Mouse (Mus musculus): ENCODE measurements around the gene Rsad2. TPM values are rescaled to one million over a fixed set of nuclear protein-coding genes. Genes with fewer than 3 reads are reported as not detected.
A peak's percentile ranks its signal among the peaks of the same experiment; 100 is the strongest.
"Not testable (repeated sequence)": the region's sequence is repeated elsewhere in the genome, so short reads cannot be mapped to it uniquely, and the experiment has no call there.

Gene Rsad2
- 2.6 and 3.5 TPM in 2 replicates for polyA plus RNA-seq (2015; fragmentation: Nextera tagmentation; extraction: Ambion mirVana)

DNA sequence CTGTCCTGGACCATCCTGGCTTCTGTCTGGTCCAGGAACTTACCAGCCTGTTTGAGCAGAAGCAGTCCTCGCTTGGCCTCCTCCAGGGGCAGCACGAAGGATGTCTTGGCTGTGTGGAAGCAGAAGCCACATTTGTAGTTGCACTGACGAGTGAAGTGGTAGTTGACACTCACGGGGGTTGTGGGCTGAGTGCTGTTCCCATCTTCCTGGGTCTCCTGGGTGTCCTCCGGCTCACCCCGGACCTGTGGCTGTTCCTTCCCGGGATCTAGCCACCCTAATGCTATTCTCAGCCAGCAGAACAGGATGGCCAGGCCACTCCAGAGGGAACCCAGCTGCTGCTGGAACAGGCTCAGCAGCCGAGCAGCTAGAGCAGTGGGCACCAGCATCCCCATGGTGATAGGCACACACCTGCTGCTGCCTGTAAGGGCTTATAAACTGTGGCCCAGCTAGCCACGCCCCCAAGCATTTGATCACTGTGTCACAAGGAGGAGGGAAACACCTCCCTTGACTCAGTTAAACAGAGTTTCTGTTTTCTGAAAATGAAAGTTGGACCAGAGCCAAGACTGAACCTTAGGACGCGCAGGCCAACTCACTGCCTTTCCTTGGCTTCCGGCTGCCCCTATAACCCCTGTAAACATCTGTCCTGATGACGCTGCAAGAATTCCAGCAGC lies at the start of gene Rsad2:
Gene Rsad2, minus strand, starts transcription at position 425 of the 671 bp plus-strand sequence.
- Histone ChIP-seq H3K9ac (no peak within 1 kb of the TSS), H3K27ac (no peak within 1 kb of the TSS), H3K27me3 (no peaks in the 10 kb centered on the region), H3K36me3 (no peaks in the 10 kb centered on the region), H3K4me2 (peak within 1 kb of the TSS; percentile 50), H3K4me3 (peak within 1 kb of the TSS; percentile 23), H3K9me3 (replicated peaks) (no peaks in the 10 kb centered on the region), H3K4me1 (replicated peaks) (peaks cover 18% of the 10 kb centered on the region)
- ATAC-seq (replicated peaks; ENCODE audit: insufficient number of reproducible peaks, insufficient read depth, low FRiP score, low read depth) = peak; percentile 57; the same call in 1 of the 2 replicates
- 35% methylated on average over 13 of the region's 13 CpGs for WGBS

- Histone ChIP-seq H3K4me3 (no peak overlapping the region), H3K9ac (no peak overlapping the region), H3K36me3 (no peaks in the 10 kb centered on the region), H3K4me1 (replicated peaks) (no peaks in the 10 kb centered on the region), H3K4me2 (no peak overlapping the region), H3K9me3 (replicated peaks) (no peaks in the 10 kb centered on the region), H3K27ac (no peak overlapping the region), H3K27me3 (no peaks in the 10 kb centered on the region)
- WGBS = 82% methylated on average over 3 of the region's 3 CpGs
- no peak for ATAC-seq (replicated peaks; ENCODE audit: insufficient number of reproducible peaks, insufficient read depth, low FRiP score, low read depth)
Observed at GRCm38 (mm10) chr12:26501042-26501441, 44.8 kb upstream of the Rsad2 start.

GRCm38 (mm10) chr12:26489942-26490341 lies 33.7 kb upstream of the Rsad2 start:
- no peaks in the 10 kb centered on the region for H3K27me3 ChIP-seq
- H3K36me3 ChIP-seq = no peaks in the 10 kb centered on the region
- no peaks in the 10 kb centered on the region for H3K9me3 ChIP-seq (replicated peaks)
- no peak overlapping the region for H3K4me2 ChIP-seq
- H3K9ac ChIP-seq = no peak overlapping the region
- ATAC-seq (replicated peaks; ENCODE audit: insufficient number of reproducible peaks, insufficient read depth, low FRiP score, low read depth) = no peak
- no peaks in the 10 kb centered on the region for H3K4me1 ChIP-seq (replicated peaks)
- WGBS = 81% methylated on average over 1 of the region's 1 CpGs
- H3K4me3 ChIP-seq = no peak overlapping the region
- no peak overlapping the region for H3K27ac ChIP-seq

DNA sequence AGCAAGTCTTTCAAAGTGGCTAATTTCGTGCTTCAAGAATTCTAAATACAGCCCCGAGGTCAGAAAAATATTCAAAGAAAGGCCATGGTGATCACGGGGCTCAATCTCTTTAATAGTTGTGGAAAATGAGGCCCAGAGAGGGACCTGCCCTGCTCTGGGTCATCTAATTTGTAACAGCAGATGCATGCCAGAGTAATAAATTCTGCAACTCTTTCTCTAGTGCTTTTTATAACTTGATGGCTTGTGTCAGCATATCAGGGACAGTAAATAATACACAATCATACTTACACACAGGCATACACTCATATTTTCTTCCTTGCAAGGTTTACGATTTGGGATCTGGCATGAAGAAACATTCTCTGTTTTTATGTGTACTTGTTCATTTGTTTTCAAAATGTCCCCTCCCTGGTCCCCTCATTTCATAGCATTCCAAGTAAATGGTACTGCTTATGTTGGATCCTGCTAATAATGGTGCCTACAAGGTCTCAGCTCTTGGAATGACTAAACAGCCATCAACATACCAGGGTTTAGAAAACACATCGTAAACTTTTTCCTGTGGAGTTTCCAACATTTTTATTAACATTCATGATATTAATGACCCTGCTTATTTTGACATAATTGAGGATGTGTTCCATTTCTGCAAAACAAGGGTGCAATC lies 32.5 kb upstream of the Rsad2 start:
- H3K4me3 ChIP-seq = no peak overlapping the region
- no peak overlapping the region for H3K27ac ChIP-seq
- H3K4me1 ChIP-seq (replicated peaks) = no peaks in the 10 kb centered on the region
- ATAC-seq (replicated peaks; ENCODE audit: insufficient number of reproducible peaks, insufficient read depth, low FRiP score, low read depth) = no peak
- H3K27me3 ChIP-seq = no peaks in the 10 kb centered on the region
- H3K36me3 ChIP-seq = no peaks in the 10 kb centered on the region
- H3K4me2 ChIP-seq = no peak overlapping the region
- WGBS = 75% methylated on average over 5 of the region's 5 CpGs
- H3K9ac ChIP-seq = no peak overlapping the region
- no peaks in the 10 kb centered on the region for H3K9me3 ChIP-seq (replicated peaks)

DNA sequence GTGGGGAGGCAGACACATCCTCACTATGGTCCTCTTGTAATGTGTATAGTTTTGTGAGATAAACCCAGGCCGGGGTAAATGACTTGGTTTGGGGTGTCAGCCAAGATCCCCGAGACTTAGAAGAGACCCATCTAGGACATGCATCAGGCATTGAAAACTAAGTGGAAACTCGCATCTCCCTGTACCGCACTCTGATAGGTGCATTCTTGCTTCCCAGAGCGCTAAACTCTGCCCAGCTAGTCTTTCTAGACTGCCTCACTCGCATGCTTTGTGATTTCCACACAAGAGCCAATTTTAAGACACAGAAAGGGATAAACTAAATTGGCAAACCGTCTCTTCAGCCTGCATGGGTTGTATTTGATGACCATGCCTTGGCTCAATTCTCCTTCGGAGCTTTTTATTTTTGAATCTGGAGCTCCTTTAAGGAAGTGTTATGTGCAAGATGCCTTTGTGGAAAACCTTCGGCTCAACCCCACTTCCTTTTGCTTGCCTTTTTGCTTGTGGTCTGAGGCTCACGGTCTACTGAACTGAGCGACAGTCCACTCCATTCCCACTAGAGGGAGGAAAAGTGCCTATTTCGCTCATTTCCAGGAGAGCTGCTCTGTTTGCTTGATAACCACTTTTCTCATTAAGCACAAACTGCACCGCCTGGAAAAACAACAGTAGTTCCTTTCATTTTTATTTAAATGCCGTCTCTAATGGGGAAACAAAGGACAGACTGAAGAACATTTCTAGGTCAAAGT lies 31.8 kb upstream of the Rsad2 start:
- Histone ChIP-seq H3K27me3 (no peaks in the 10 kb centered on the region), H3K9ac (no peak overlapping the region), H3K4me3 (no peak overlapping the region), H3K9me3 (replicated peaks) (no peaks in the 10 kb centered on the region), H3K27ac (no peak overlapping the region), H3K4me2 (no peak overlapping the region), H3K4me1 (replicated peaks) (no peaks in the 10 kb centered on the region), H3K36me3 (no peaks in the 10 kb centered on the region)
- ATAC-seq (replicated peaks; ENCODE audit: insufficient number of reproducible peaks, insufficient read depth, low FRiP score, low read depth) = no peak
- 53% methylated on average over 14 of the region's 14 CpGs for WGBS

- not testable (repeated sequence) for H3K4me2 ChIP-seq; ATAC-seq (replicated peaks; ENCODE audit: insufficient number of reproducible peaks, insufficient read depth, low FRiP score, low read depth); H3K27me3 ChIP-seq
Observed at GRCm38 (mm10) chr12:26485738-26486580, 29.7 kb upstream of the Rsad2 start.

GRCm38 (mm10) chr12:26478196-26479004 lies 22.1 kb upstream of the Rsad2 start:
- peaks cover 7% of the 10 kb centered on the region; the same call in 1 of the 2 replicates for H3K4me1 ChIP-seq (replicated peaks)
- no peak overlapping the region for H3K9ac ChIP-seq
- no peak overlapping the region for H3K4me3 ChIP-seq
- no peaks in the 10 kb centered on the region for H3K27me3 ChIP-seq
- H3K9me3 ChIP-seq (replicated peaks) = no peaks in the 10 kb centered on the region
- WGBS = 63% methylated on average over 18 of the region's 18 CpGs
- no peak for ATAC-seq (replicated peaks; ENCODE audit: insufficient number of reproducible peaks, insufficient read depth, low FRiP score, low read depth)
- H3K27ac ChIP-seq = no peak overlapping the region
- H3K36me3 ChIP-seq = no peaks in the 10 kb centered on the region
- no peak overlapping the region for H3K4me2 ChIP-seq

More at GRCm38 (mm10) chr12:26485738-26486580, 29.7 kb upstream of the Rsad2 start:
- not testable (repeated sequence) for H3K36me3 ChIP-seq; H3K9ac ChIP-seq; H3K9me3 ChIP-seq (replicated peaks); H3K4me1 ChIP-seq (replicated peaks); H3K27ac ChIP-seq; H3K4me3 ChIP-seq
- 83% methylated on average over 12 of the region's 12 CpGs for WGBS

DNA sequence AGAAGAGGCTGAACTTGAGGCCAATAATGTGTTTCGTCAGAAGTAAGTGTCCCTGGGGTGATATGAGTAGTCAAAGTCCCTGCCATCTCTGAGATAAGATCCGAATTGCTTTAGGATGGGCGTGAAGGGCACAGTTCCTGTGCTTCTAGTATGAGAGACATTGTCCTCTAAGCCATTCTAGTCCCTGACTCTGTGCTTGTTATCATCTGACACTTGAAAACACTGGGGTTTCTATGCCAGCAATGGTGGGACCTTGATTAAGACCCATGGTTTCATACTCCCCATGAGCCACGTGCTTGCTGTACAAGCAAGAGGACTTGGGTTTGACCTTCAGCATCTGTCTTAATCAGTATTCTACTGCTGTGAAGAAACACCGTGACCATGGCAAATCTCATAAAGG lies 20.9 kb upstream of the Rsad2 start:
- ATAC-seq (replicated peaks; ENCODE audit: insufficient number of reproducible peaks, insufficient read depth, low FRiP score, low read depth) = no peak
- no peaks in the 10 kb centered on the region for H3K27me3 ChIP-seq
- H3K9ac ChIP-seq = no peak overlapping the region
- no peaks in the 10 kb centered on the region for H3K36me3 ChIP-seq
- no peak overlapping the region for H3K4me2 ChIP-seq
- peaks cover 7% of the 10 kb centered on the region; the same call in 1 of the 2 replicates for H3K4me1 ChIP-seq (replicated peaks)
- no peak overlapping the region for H3K27ac ChIP-seq
- WGBS = 71% methylated on average over 5 of the region's 5 CpGs
- H3K4me3 ChIP-seq = no peak overlapping the region
- no peaks in the 10 kb centered on the region for H3K9me3 ChIP-seq (replicated peaks)

DNA sequence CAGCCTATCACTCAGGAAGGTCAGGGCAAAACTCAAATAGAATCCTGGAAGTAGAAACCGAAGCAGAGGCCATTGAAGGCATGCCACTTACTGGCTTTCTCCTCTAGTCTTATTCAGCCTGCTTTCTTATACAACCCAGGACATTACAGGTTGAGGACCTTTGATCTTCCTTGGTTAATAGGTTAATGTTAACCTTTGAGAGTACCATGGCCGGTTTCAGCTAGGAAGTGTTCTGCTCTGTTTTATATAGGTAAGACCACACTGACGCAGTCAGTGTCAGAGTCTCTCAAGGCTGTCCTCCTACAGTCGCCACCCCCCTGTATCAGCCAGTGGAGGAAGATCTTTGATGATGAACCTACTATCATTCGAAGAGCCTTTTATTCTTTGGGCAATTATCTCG lies 17.5 kb upstream of the Rsad2 start:
- H3K4me2 ChIP-seq = no peak overlapping the region
- 83% methylated on average over 6 of the region's 6 CpGs for WGBS
- no peak for ATAC-seq (replicated peaks; ENCODE audit: insufficient number of reproducible peaks, insufficient read depth, low FRiP score, low read depth)

GRCm38 (mm10) chr12:26472770-26473481 lies 16.7 kb upstream of the Rsad2 start:
- Histone ChIP-seq H3K9ac (no peak overlapping the region), H3K4me1 (replicated peaks) (peaks cover 7% of the 10 kb centered on the region), H3K27me3 (no peaks in the 10 kb centered on the region), H3K36me3 (no peaks in the 10 kb centered on the region), H3K27ac (no peak overlapping the region), H3K9me3 (replicated peaks) (no peaks in the 10 kb centered on the region), H3K4me3 (no peak overlapping the region), H3K4me2 (no peak overlapping the region)
- 67% methylated on average over 3 of the region's 3 CpGs for WGBS
- no peak for ATAC-seq (replicated peaks; ENCODE audit: insufficient number of reproducible peaks, insufficient read depth, low FRiP score, low read depth)

More for the DNA sequence above, 17.5 kb upstream of the Rsad2 start:
- H3K36me3 ChIP-seq = no peaks in the 10 kb centered on the region
- no peaks in the 10 kb centered on the region for H3K9me3 ChIP-seq (replicated peaks)
- H3K4me1 ChIP-seq (replicated peaks) = peaks cover 12% of the 10 kb centered on the region
- H3K4me3 ChIP-seq = no peak overlapping the region
- H3K27ac ChIP-seq = no peak overlapping the region
- no peaks in the 10 kb centered on the region for H3K27me3 ChIP-seq
- H3K9ac ChIP-seq = no peak overlapping the region

Measured in heart, embryonic 15.5 days (tissue).